Mouse (Mus musculus) liver (tissue): ENCODE results near the gene Sv2b.
"Not testable (repeated sequence)": the region's sequence is repeated elsewhere in the genome, so short reads cannot be mapped to it uniquely, and the experiment has no call there.

Experiments used
- DNase-seq: peaks from one replicate; pipeline ENCODE4 v3.0.0-alpha.2; 2020; ENCODE audit warnings: mixed read lengths

The Sv2b gene

DNA sequence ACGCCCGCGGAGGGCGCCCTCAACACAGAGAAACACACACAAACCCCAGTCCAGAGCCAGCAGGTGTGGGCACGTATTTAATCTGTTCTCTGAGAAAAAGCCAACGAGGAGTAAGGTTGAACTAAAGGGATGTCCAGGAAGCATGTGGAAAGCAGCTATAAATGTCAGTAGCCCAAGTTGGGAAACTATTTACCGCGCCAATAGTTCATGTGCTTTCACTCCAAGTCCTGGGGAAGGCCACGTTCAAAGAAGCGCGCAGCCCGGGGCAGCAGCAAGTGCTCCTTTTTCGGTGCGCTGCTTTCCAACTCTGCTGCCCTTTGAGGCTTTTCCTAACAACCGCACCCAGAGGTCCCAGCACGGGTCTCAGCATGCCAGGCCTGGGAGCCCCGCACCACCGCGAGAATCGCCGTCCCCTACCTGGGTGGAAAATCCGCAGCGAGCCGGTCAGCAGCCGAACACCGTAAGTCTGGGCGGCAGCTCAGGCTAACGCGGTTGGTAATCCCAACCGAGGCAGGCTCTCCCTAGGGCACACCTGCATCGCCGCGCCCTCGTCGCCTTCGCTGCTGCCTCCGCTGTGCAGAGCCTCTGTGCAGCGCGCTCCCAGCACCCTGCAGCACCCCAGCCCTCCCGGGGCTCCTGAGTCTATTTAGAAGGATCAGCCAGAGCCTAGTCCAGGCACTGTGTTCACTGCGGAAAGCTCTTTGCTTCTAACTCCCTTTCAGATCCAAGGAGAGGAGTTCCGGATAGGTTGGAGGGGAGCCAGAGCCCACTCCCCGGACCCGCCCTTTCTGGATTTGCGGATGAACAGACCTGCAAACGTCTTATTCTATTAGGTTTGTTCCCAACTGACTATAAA is at the start of gene Sv2b:
Sv2b (minus strand) TSS at position 806 of the 856 bp plus-strand sequence.
- DNase-seq: no peak

- no peak for DNase-seq
Observed at GRCm38 (mm10) chr7:75358284-75358851, 49.3 kb upstream of the Sv2b start.

DNA sequence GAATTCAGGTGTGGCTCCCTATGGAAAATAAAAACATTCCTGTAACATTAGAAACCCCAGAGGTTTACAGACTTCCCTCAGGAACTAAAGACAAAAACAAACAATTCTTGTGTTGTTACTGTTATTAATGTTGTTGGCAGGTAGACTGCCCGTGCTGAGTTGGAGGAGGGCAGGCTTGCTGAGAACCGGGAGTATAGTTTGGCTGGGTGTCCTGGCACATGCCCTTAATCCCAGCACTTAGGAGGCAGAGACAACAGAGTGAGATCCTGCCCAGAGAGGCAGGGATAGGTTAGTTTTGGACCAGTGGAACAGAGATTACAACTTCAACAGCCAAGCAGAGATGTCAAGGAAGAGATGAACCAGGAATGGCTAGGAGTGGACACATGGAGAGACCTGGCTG is 46.5 kb upstream of the Sv2b start:
- no peak for DNase-seq

- no peak for DNase-seq
Observed at GRCm38 (mm10) chr7:75352777-75353374, 43.8 kb upstream of the Sv2b start.

DNA sequence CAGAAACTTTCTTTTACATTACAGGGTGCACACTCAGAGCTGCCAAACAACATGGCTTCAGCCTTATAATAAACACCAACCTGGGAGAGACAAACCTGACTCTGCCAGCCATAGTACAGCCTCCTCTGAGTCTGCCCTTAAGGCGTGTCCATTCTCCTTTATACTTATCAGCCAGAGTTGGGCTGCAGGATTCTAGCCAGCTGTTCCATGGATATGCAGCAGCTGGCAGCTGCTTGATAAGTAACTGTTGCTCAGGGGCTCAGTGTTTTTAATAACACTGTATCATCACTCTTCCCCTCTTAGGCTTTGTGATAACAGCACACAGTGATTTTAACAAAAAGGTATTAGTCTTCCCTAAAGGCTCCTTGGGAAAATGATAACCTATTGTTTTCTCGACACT is 41.1 kb upstream of the Sv2b start:
- peak; percentile 43 for DNase-seq

DNA sequence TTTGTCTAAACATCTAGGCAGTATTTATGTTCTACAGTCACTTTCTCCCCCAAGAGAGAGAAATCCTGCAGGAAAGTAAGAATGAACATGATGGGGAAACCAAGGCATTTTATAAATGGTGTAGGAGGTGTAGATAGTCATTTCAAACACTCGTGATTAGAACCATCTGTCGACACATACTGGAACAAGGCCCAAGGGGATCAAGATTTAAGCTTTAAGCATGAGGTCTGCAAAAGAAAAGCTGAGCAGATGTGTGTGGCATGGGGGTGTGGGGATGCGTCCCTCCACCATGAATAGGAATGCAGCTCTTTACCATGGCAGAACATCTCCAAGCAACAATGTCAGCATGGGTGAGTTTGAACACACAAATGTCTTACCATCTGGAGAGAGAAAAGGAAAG is 23.2 kb upstream of the Sv2b start:
- no peak for DNase-seq

DNA sequence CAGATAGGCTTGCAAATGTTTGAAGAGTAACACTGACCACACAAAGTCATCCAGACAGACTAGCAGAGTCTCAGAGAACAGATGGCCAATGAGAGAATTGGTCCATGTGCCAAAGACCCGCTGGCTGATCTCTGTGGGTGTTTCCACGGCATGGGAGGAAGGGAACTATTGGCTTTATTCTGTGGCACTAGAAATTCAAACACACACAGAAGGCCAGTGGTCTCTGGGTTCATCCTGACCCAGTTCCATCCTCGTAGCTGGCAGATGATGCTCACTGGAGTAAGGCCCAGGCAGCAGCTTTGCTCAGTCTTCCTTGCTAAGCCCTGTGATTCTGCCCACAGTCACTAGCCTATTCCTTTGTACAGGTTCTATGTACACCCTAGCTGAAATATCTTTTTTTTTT is 20.7 kb upstream of the Sv2b start:
- DNase-seq: no peak

- no peak for DNase-seq
Observed at GRCm38 (mm10) chr7:75328721-75329362, 19.8 kb upstream of the Sv2b start.

GRCm38 (mm10) chr7:75325273-75325672 is 16.2 kb upstream of the Sv2b start:
- no peak for DNase-seq

- not testable (repeated sequence) for DNase-seq
Observed at GRCm38 (mm10) chr7:75322742-75323141, 13.7 kb upstream of the Sv2b start.

DNA sequence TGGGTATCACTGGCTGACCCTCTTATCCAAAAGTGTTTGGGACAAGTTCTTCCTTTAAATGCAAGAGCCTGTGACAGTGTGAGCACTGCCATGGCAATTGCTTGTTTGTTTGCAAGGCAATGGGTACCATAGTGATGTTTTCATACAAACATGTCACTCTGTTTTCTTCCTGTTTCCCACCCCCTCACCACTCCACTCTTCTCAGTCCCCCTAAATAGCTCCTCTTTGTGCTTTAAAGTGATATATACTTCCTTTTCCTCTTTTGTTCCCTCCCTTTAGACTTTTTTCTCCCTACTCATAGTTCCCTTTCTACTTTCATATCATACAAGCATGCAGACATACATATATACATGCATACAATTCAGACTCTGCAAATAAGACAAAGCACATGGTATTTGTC is 10.9 kb upstream of the Sv2b start:
- DNase-seq: no peak

- DNase-seq: no peak
Observed at GRCm38 (mm10) chr7:75318320-75318719, 9.3 kb upstream of the Sv2b start.

- no peak for DNase-seq
Observed at GRCm38 (mm10) chr7:75314873-75315272, 5.8 kb upstream of the Sv2b start.

- DNase-seq: no peak
Observed at GRCm38 (mm10) chr7:75309570-75309969, 508 bp upstream of the Sv2b start.

- no peak for DNase-seq
Observed at GRCm38 (mm10) chr7:75308140-75308456, 964 bp downstream of the Sv2b start.

DNA sequence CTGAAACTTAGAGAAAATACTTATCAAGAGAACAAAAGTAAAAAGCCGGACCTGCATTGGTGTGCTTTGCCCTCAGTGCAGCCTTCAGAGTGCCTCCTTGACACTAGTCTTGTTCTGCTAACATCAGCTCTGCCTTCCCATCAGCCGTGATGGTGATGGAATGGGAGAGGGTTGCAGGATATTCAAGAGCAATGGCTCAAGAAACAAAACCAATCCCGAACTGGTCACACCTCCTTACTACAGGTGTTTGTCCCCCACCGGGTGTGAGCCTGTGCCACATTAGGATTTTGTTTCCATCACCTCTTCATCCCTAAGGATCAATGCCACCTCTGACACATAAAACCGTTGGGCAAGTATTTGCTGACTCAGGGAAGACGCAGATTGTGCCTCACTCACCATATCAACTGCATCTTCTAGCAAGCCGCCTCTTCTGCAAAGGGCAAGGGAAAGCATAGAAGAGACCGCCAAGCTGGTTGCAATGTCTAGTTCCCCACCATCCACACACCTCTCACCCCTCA is 1.4 kb downstream of the Sv2b start:
- no peak for DNase-seq

DNA sequence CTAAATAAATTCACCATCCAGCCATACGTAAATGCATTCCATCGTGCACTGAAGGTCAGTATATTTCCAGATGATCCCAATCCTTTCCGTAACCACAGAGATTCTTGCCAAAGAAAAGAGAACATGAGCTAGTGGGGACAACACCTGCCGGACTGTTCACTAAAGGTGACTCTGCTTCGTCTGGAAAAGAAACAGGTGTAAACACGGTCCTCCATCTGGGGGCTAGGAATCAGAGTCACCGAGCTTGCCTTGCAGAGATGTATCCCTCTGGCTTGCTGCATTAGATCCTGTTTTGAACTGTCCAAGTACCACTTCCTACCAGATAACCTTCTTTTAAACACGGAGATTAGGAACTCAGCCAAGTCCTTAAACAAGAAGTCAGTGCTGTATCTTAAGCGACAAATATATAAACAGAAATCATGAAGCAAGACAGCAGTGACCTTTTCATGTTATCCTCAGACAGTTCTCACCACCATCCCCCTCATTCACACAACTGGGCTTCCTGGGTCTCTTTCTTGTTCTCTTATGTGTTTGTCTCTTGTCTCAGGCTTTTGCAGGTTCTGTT is 3.1 kb downstream of the Sv2b start:
- DNase-seq: no peak

- no peak for DNase-seq
Observed at GRCm38 (mm10) chr7:75302523-75303215, 6.4 kb downstream of the Sv2b start.

GRCm38 (mm10) chr7:75299245-75299644 is 9.8 kb downstream of the Sv2b start:
- no peak for DNase-seq

DNA sequence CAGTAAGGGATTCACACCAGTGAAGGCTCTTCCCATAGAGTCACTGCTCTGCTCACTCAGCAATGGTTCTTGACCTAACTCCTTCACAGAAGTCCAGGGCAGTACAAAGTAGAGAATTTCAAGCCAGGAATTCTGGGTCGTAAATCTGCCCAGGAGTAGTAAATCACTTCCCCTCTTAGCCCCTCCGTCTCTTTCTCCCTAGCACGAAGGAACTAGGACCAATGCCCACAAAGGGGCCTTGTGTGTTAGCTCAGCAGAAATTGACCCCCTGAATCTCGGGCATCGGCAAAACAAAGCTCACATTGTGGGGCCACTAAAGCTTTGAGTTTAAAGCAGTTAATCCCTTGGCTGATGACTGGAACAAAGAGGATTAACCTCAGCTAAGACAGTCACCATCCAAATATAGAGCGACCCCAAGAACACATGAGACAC is 12.4 kb downstream of the Sv2b start:
- DNase-seq: no peak

DNA sequence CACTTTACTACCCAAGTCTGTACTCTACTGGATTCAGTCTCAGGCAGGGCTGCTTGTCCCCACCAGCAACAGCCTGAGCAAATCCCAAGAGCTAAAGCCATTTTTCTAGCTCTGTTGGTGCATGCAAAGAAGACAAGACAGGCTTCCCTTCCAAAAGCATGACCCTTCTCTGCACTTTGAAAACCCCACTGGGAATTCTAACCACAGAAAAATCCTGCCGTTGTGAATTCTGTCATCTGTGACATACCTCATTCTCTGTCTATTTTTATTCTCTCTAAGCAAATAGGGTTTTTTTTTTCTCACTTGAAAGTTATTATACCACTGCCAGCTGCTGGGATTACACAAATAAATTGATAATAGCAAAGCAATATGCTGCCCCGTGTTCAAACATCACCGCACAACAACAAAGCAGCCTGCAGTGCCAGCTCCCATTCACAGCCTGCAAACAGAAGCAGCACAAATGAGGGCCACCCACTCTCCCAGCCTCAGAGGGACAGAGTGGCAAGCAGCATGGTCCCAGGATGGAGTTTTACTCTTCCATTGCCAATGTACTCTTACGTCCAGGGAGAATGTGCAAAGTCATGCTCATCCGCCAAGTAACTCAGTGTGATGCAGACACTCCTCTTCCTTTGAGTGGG is 13.7 kb downstream of the Sv2b start:
- no peak for DNase-seq

GRCm38 (mm10) chr7:75292246-75292645 is 16.8 kb downstream of the Sv2b start:
- DNase-seq: no peak
